8 mouse cellular contexts compared by ENCODE assay signal in genomic region chr6:94701071-94701470, GRCm38 (mm10). TPM values are rescaled to one million over a fixed set of nuclear protein-coding genes. Genes with fewer than 3 reads are reported as not detected.
DNase-seq lines count a peak whose midpoint lies in the region; ATAC-seq lines count a peak whose summit lies in the region.

No protein-coding gene starts in this region.

- DNase-seq in kidney, adult 9 months, result no peak
- DNase-seq in embryo, embryonic 10.5 days (ENCODE audit: low spot score), result peak; percentile 75
- DNase-seq in ovary, postnatal 36 days (ENCODE audit: low spot score), result no peak
- DNase-seq in thymus, postnatal 0 days (ENCODE audit: low spot score), result no peak
- DNase-seq in spleen, postnatal 14 days (ENCODE audit: low spot score in 2 of 2), result no peak

- H3K9ac ChIP-seq in kidney, embryonic 16.5 days (replicated peaks; ENCODE audit: low read length), result peak overlapping the region; percentile 54; the same call in 1 of the 2 replicates
- no peak overlapping the region for H3K9ac ChIP-seq in hindbrain, embryonic 16.5 days (ENCODE audit: low read depth, low read length)

- peak overlapping the region; percentile 87 for H3K4me3 ChIP-seq in kidney, embryonic 16.5 days (ENCODE audit: low read length)
- peak overlapping the region; percentile 83 for H3K4me3 ChIP-seq in hindbrain, embryonic 16.5 days (ENCODE audit: low read length)
- H3K4me3 ChIP-seq in macrophage (ENCODE audit: inconsistent target), result peak overlapping the region; percentile 14; the same call in 1 of the 2 replicates

- peak overlapping the region; percentile 35 for H3K27ac ChIP-seq in kidney, embryonic 16.5 days (ENCODE audit: low read length)
- H3K27ac ChIP-seq in hindbrain, embryonic 16.5 days (ENCODE audit: low read depth, low read length), result peak overlapping the region; percentile 51; the same call in 1 of the 2 replicates
- no peak overlapping the region for H3K27ac ChIP-seq in macrophage

- peak overlapping the region; percentile 95 for H3K4me2 ChIP-seq in kidney, embryonic 16.5 days (replicated peaks; ENCODE audit: low read depth, low read length)
- H3K4me2 ChIP-seq in hindbrain, embryonic 16.5 days (ENCODE audit: low read length), result peak overlapping the region; percentile 92

- no peaks in the 10 kb centered on the region for H3K9me3 ChIP-seq in kidney, embryonic 16.5 days (ENCODE audit: low read length)
- H3K9me3 ChIP-seq in hindbrain, embryonic 16.5 days (ENCODE audit: control insufficient read depth, low read length), result no peaks in the 10 kb centered on the region

- H3K36me3 ChIP-seq in kidney, embryonic 16.5 days (ENCODE audit: insufficient read depth, low read length), result no peaks in the 10 kb centered on the region
- H3K36me3 ChIP-seq in hindbrain, embryonic 16.5 days (ENCODE audit: control insufficient read depth, insufficient read depth, low read length), result no peaks in the 10 kb centered on the region
- H3K36me3 ChIP-seq in macrophage (ENCODE audit: inconsistent target), result no peaks in the 10 kb centered on the region

- H3K4me1 ChIP-seq in kidney, embryonic 16.5 days (ENCODE audit: insufficient read depth, low read length), result peaks cover 38% of the 10 kb centered on the region
- H3K4me1 ChIP-seq in hindbrain, embryonic 16.5 days (ENCODE audit: control insufficient read depth, insufficient read depth, low read depth, low read length), result peaks cover 23% of the 10 kb centered on the region

- whole genome bisulfite sequencing in kidney, embryonic 16.5 days, result 1% methylated on average over 18 of the region's 18 CpGs
- WGBS in hindbrain, embryonic 16.5 days, result 3% methylated on average over 18 of the region's 18 CpGs
- WGBS in macrophage (ENCODE audit: missing documents), result under 1% methylated on average over 18 of the region's 18 CpGs

- ATAC-seq in kidney, embryonic 16.5 days (ENCODE audit: low FRiP score, low TSS enrichment), result no peak
- ATAC-seq in hindbrain, embryonic 16.5 days, result no peak

- peaks cover 6% of the 10 kb centered on the region; the same call in 1 of the 2 replicates for H3K27me3 ChIP-seq in kidney, embryonic 16.5 days (ENCODE audit: insufficient read depth, low read length)
- no peaks in the 10 kb centered on the region for H3K27me3 ChIP-seq in hindbrain, embryonic 16.5 days (replicated peaks; ENCODE audit: control insufficient read depth, insufficient read depth, low read length)

- H3K79me2 ChIP-seq in macrophage (ENCODE audit: inconsistent target), result no peaks in the 10 kb centered on the region

RNA-seq across cellular contexts. Expression of gene Lrig1, which starts 1.1 kb away (rescaled TPM):
- 6.3 and 7.4 TPM in 2 replicates for polyA plus RNA-seq in kidney, embryonic 16.5 days (2015; fragmentation: Nextera tagmentation; extraction: Ambion mirVana)
- 18.7 and 22.7 TPM in 2 replicates for polyA plus RNA-seq in hindbrain, embryonic 16.5 days (2015; fragmentation: Nextera tagmentation; extraction: Ambion mirVana)
- total RNA-seq in macrophage (2018; cell fraction: chromatin; rRNA removed), result 1 to 10 TPM in 5 of 26 experiments, under 1 TPM in 10, not detected in 11; 0.33 to 2.0 (median 0.74) TPM
- under 1 TPM in 21 of 26 experiments, not detected in 5; 0.03 to 0.81 (median 0.21) TPM for total RNA-seq in macrophage (2018; cell fraction: cytosol; rRNA removed)
- total RNA-seq in macrophage (2018; cell fraction: nucleus; rRNA removed), result 1 to 10 TPM in 3 of 26 experiments, under 1 TPM in 14, not detected in 9; 0.12 to 2.2 (median 0.36) TPM
- 0.04 to 0.91 TPM (median 0.30 TPM) in 3 replicates for polyA plus RNA-seq in macrophage (2018)
- polyA plus RNA-seq in thymus, postnatal 0 days (2015; fragmentation: Nextera tagmentation; extraction: Ambion mirVana), result 6.6 and 6.8 TPM in 2 replicates

Comparison
In these comparisons a context has a peak if more than half of its experiments do, and no peak if none do; other contexts are left out.
1. H3K4me3 ChIP-seq: peak in every context shown above with its lines; median percentile 87 in kidney, embryonic 16.5 days; 83 in hindbrain, embryonic 16.5 days; 14 in macrophage.